Mouse (Mus musculus) liver, adult 2 months (tissue): ENCODE data around the gene Nop53.

Source experiments
- CTCF ChIP-seq: fragments of 200-500 bp; IDR thresholded peaks from 2 replicates; pipeline ENCODE4 v1.5.1; 2011; ENCODE audit warnings: low read depth, low read length, control low read depth
- POLR2A ChIP-seq: fragments of 200-500 bp; IDR thresholded peaks from 2 replicates; pipeline ENCODE4 v1.6.1; 2011; ENCODE audit warnings: low read length, control low read depth; ENCODE audit not compliant: insufficient read depth; ENCODE audit errors: extremely low read depth

DNA sequence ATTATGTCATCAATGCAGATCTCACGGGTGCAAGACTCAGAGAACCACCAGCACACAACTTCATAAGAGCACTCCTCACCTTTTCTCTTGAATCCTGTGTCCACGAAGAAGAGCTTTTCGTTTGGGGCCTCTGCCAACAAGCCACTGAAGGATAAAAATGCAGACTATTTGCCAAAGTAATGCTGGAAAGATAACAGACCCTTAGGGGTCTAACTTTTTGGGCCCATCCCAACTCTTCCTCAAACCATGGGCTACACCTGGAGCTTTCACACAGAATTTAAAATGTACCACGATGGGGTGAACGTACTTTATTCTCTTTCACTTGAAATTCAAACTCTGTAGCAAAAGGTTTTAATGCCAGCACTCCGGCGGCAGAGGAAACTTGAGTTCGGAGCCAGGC lies 663 bp downstream of the Nop53 start:
- no peak for TF ChIP-seq CTCF
- TF ChIP-seq POLR2A, result no peak
